Mouse (Mus musculus) heart, postnatal 0 days (tissue): Measurements from ENCODE around the gene Pikfyve. TPM values are rescaled to one million over a fixed set of nuclear protein-coding genes. Genes with fewer than 3 reads are reported as not detected.

Source experiments
- ATAC-seq: fragments of 200-750 bp; cut with Nextera tagmentation; 2 replicates; pipeline ENCODE4 v1.8.0; 2017; ENCODE audit warnings: low read depth, moderate number of reproducible peaks, moderate library complexity; ENCODE audit not compliant: insufficient read depth
- DNase-seq: peaks from one replicate; pipeline ENCODE4 v3.0.0-alpha.2; 2016; ENCODE audit warnings: low spot score
- H3K27ac ChIP-seq: fragments of 300-500 bp; sonication (generic); 2 replicates; pipeline ENCODE4 v1.5.1; 2014; ENCODE audit warnings: low read depth, mild to moderate bottlenecking
- H3K27me3 ChIP-seq: fragments of 300-500 bp; sonication (generic); 2 replicates; pipeline ENCODE4 v1.6.1; 2014; ENCODE audit warnings: low read length, mixed read lengths; ENCODE audit not compliant: control insufficient read depth, insufficient read depth
- H3K36me3 ChIP-seq: fragments of 300-500 bp; sonication (generic); replicated peaks from 2 replicates; pipeline ENCODE4 v1.6.1; 2014; ENCODE audit warnings: low read length, mixed read lengths; ENCODE audit not compliant: control insufficient read depth, insufficient read depth
- H3K4me1 ChIP-seq: fragments of 300-500 bp; sonication (generic); 2 replicates; pipeline ENCODE4 v1.6.1; 2014; ENCODE audit warnings: antibody characterized with exemption; ENCODE audit not compliant: control insufficient read depth, insufficient read depth
- H3K4me2 ChIP-seq: fragments of 300-500 bp; sonication (generic); 2 replicates; pipeline ENCODE4 v1.6.1; 2014; ENCODE audit warnings: low read depth, mild to moderate bottlenecking, low read length, moderate library complexity
- H3K4me3 ChIP-seq: fragments of 300-500 bp; sonication (generic); 2 replicates; pipeline ENCODE4 v1.5.1; 2014; ENCODE audit warnings: low read depth, low read length
- H3K9ac ChIP-seq: fragments of 300-500 bp; sonication (generic); replicated peaks from 2 replicates; pipeline ENCODE4 v1.6.1; 2014; ENCODE audit warnings: low read depth, low read length, mixed read lengths
- H3K9me3 ChIP-seq: fragments of 300-500 bp; sonication (generic); replicated peaks from 2 replicates; pipeline ENCODE4 v1.6.1; 2016; ENCODE audit warnings: low read length; ENCODE audit not compliant: control insufficient read depth
- CTCF ChIP-seq: IDR thresholded peaks from 2 replicates; pipeline ENCODE4 v1.5.1; 2016; ENCODE audit warnings: antibody characterized with exemption, control low read depth, low read depth
- EP300 ChIP-seq: IDR thresholded peaks from 2 replicates; pipeline ENCODE4 v1.6.1; 2016; ENCODE audit warnings: antibody characterized with exemption, low read depth
- WGBS: fragments of 180-500 bp; shearing (Covaris S2); extraction: QIAGEN DNeasy Blood & Tissue Kit; methylation state at CpG from one replicate; pipeline ENCODE4 v1.1.7; 2014; 5-methylcytosine and 5-hydroxymethylcytosine counted together
- polyA plus RNA-seq: library from polyadenylated mRNA; unstranded; fragments of >200 nt; fragmentation: Nextera tagmentation; extraction: Ambion mirVana; gene quantifications from 2 replicates; pipeline ENCODE4 v1.2.1, GENCODE M21; 2015
- total RNA-seq: library from RNA; depleted of rRNA; stranded (reverse); fragments of >200 nt; gene quantifications from 2 replicates; pipeline ENCODE4 v1.2.3, GENCODE M21; 2014; ENCODE audit warnings: low replicate concordance

Pikfyve gene
- total and polyA plus RNA-seq, 2 experiments from 2014 or later, result 3.4 to 36.6 TPM

DNA sequence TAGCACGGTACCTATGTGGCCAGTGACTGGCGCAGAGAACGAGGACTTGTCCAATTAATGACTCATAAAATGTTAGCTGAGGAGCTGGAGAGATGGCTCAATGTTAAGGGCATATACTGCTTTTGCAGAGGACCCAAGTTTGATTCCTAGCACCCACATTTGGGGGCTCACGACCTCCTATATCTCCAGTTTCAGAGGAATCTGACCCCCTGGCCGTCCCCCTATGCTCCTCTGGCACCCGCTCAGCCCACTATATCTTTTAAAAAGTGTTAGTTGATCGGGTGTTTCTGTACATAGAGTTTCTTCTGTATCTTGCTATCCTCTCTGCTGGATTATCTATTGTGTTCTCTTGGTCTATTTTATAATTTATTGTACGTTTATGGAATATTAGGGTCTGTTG, 1.5 kb upstream of the Pikfyve start:
- ATAC-seq (no peak), DNase-seq (no peak)
- H3K27me3 ChIP-seq, result no peaks in the 10 kb centered on the region
- no peak overlapping the region for H3K4me2 ChIP-seq
- H3K36me3 ChIP-seq, result no peaks in the 10 kb centered on the region
- no peak overlapping the region for H3K27ac ChIP-seq
- WGBS, result 86% methylated on average over 8 of the region's 8 CpGs
- no peak overlapping the region for H3K4me3 ChIP-seq
- peaks cover 6% of the 10 kb centered on the region for H3K4me1 ChIP-seq
- no peaks in the 10 kb centered on the region for H3K9me3 ChIP-seq
- TF ChIP-seq EP300, result no peak
- TF ChIP-seq CTCF, result no peak
- H3K9ac ChIP-seq, result no peak overlapping the region

GRCm38 (mm10) chr1:65185524-65186205, 818 bp upstream of the Pikfyve start:
- TF ChIP-seq CTCF (peak; percentile 35), EP300 (no peak)
- Histone ChIP-seq H3K36me3 (no peaks in the 10 kb centered on the region), H3K27ac (peak overlapping the region; percentile 78), H3K4me2 (peak overlapping the region; percentile 86), H3K4me3 (peak overlapping the region; percentile 85), H3K27me3 (no peaks in the 10 kb centered on the region), H3K9me3 (no peaks in the 10 kb centered on the region), H3K9ac (peak overlapping the region; percentile 56), H3K4me1 (peaks cover 6% of the 10 kb centered on the region)
- ATAC-seq, result no peak
- DNase-seq, result peak; percentile 18
- WGBS, result 21% methylated on average over 12 of the region's 12 CpGs

DNA sequence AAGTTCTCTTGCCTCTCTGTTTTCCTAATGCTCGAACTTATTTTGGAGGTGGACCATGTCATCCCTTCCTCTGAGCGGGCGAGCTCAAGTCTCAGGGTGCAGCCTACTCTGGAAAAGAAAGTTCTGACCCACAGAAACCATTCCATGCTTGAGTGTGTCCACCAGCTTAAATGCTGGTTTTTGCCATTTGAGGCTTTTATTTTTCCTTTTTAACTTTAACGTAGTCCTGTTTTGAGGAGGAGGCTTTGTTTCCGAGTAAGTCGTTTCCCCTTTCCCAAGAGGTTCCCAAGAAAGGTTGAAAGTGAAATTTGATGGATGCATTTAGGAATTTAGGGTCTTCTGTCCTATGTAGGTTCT, 569 bp downstream of the Pikfyve start:
- peak overlapping the region; percentile 84 for H3K27ac ChIP-seq
- peak overlapping the region; percentile 86 for H3K4me2 ChIP-seq
- no peak for ATAC-seq
- peak; percentile 28 for DNase-seq
- no peaks in the 10 kb centered on the region for H3K27me3 ChIP-seq
- peak overlapping the region; percentile 87 for H3K9ac ChIP-seq
- peaks cover 4% of the 10 kb centered on the region for H3K36me3 ChIP-seq
- H3K4me3 ChIP-seq, result peak overlapping the region; percentile 85
- 0% methylated on average over 6 of the region's 6 CpGs for WGBS
- no peaks in the 10 kb centered on the region for H3K9me3 ChIP-seq
- peaks cover 6% of the 10 kb centered on the region for H3K4me1 ChIP-seq
- TF ChIP-seq CTCF (no peak), EP300 (no peak)

GRCm38 (mm10) chr1:65190172-65190571, 3.7 kb downstream of the Pikfyve start:
- H3K4me1 ChIP-seq, result peaks cover 6% of the 10 kb centered on the region
- H3K4me3 ChIP-seq, result no peak overlapping the region
- H3K9me3 ChIP-seq, result no peaks in the 10 kb centered on the region
- 78% methylated on average over 4 of the region's 4 CpGs for WGBS
- no peak for TF ChIP-seq CTCF
- TF ChIP-seq EP300, result no peak
- no peak overlapping the region for H3K9ac ChIP-seq
- H3K27me3 ChIP-seq, result no peaks in the 10 kb centered on the region
- DNase-seq (no peak), ATAC-seq (no peak)
- H3K27ac ChIP-seq, result no peak overlapping the region
- H3K4me2 ChIP-seq, result no peak overlapping the region
- peaks cover 24% of the 10 kb centered on the region for H3K36me3 ChIP-seq

- TF ChIP-seq CTCF, result no peak
- no peak for TF ChIP-seq EP300
- WGBS, result 90% methylated on average over 2 of the region's 2 CpGs
- Histone ChIP-seq H3K4me2 (no peak overlapping the region), H3K36me3 (peaks cover 35% of the 10 kb centered on the region), H3K9me3 (no peaks in the 10 kb centered on the region), H3K4me3 (no peak overlapping the region), H3K4me1 (no peaks in the 10 kb centered on the region), H3K27ac (no peak overlapping the region), H3K9ac (no peak overlapping the region), H3K27me3 (no peaks in the 10 kb centered on the region)
- DNase-seq (no peak), ATAC-seq (no peak)
These were observed 6.7 kb downstream of the Pikfyve start for GRCm38 (mm10) chr1:65193226-65193625.

DNA sequence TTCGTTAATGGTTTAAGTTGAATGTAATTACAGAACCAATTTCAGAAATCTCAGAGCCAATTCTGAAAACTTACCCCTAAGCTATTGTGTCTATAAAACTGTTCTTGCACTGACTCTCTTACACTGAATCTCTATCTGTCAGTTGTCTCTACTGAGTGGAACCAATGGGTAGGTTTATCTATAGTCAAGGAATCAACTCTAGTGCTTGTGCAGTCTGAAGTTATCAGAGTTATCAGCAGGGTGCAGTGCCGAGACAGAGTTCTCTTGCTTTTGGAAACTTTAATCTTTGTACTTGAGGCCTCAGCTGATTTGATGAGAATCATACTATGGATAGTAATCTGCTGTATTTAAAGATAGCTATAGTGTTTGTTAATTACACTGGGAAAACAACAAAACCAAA, 11.9 kb downstream of the Pikfyve start:
- Histone ChIP-seq H3K4me2 (no peak overlapping the region), H3K9ac (no peak overlapping the region), H3K9me3 (no peaks in the 10 kb centered on the region), H3K36me3 (peaks cover 26% of the 10 kb centered on the region), H3K4me3 (no peak overlapping the region), H3K27me3 (no peaks in the 10 kb centered on the region), H3K4me1 (no peaks in the 10 kb centered on the region), H3K27ac (no peak overlapping the region)
- WGBS, result 81% methylated on average over 2 of the region's 2 CpGs
- ATAC-seq, result no peak
- DNase-seq, result no peak
- TF ChIP-seq CTCF (no peak), EP300 (no peak)
